Mouse (Mus musculus): ENCODE results near the gene Carf. TPM values are rescaled to one million over a fixed set of nuclear protein-coding genes. Genes with fewer than 3 reads are reported as not detected.
A peak's percentile ranks its signal among the peaks of the same experiment; 100 is the strongest.
"Not testable (repeated sequence)": the region's sequence is repeated elsewhere in the genome, so short reads cannot be mapped to it uniquely, and the experiment has no call there.

Gene Carf
- polyA plus RNA-seq (2014; fragmentation: Nextera tagmentation; extraction: Ambion mirVana): 6.7 and 7.7 TPM in 2 replicates

- ATAC-seq (replicated peaks; ENCODE audit: low FRiP score, low TSS enrichment, low read depth): peak; percentile 97
- Histone ChIP-seq H3K4me2 (ENCODE audit: low read length) (peak within 1 kb of the TSS; percentile 84), H3K36me3 (ENCODE audit: control insufficient read depth, insufficient read depth, low read length) (peaks cover 11% of the 10 kb centered on the region), H3K4me1 (replicated peaks; ENCODE audit: control insufficient read depth, insufficient read depth, low read length) (peaks cover 7% of the 10 kb centered on the region; the same call in 1 of the 2 replicates), H3K4me3 (ENCODE audit: low read depth, low read length) (peak within 1 kb of the TSS; percentile 90), H3K9me3 (ENCODE audit: control insufficient read depth, low read length) (no peaks in the 10 kb centered on the region), H3K27me3 (replicated peaks; ENCODE audit: control insufficient read depth, insufficient read depth, low read length) (no peaks in the 10 kb centered on the region), H3K9ac (ENCODE audit: low read length) (peak within 1 kb of the TSS; percentile 91), H3K27ac (ENCODE audit: low read depth) (peak within 1 kb of the TSS; percentile 98)
- DNase-seq (ENCODE audit: low spot score): peak; percentile 96
- 1% methylated on average over 64 of the region's 71 CpGs for WGBS
Measured at GRCm38 (mm10) chr1:60098024-60098781, at the start of gene Carf, which contains the start of gene Wdr12. TSS of gene Carf (plus strand) at chr1:60098247. TSS of gene Wdr12 (minus strand) at chr1:60098645.

GRCm38 (mm10) chr1:60054659-60055058 lies 43.4 kb upstream of the Carf start:
- Histone ChIP-seq H3K36me3 (ENCODE audit: control insufficient read depth, insufficient read depth, low read length) (no peaks in the 10 kb centered on the region), H3K9ac (ENCODE audit: low read length) (no peak overlapping the region), H3K4me1 (replicated peaks; ENCODE audit: control insufficient read depth, insufficient read depth, low read length) (no peaks in the 10 kb centered on the region), H3K27me3 (replicated peaks; ENCODE audit: control insufficient read depth, insufficient read depth, low read length) (no peaks in the 10 kb centered on the region), H3K4me2 (ENCODE audit: low read length) (no peak overlapping the region), H3K9me3 (ENCODE audit: control insufficient read depth, low read length) (no peaks in the 10 kb centered on the region), H3K4me3 (ENCODE audit: low read depth, low read length) (no peak overlapping the region), H3K27ac (ENCODE audit: low read depth) (no peak overlapping the region)
- ATAC-seq (replicated peaks; ENCODE audit: low FRiP score, low TSS enrichment, low read depth): no peak
- WGBS: 33% methylated on average over 3 of the region's 3 CpGs
- no peak for DNase-seq (ENCODE audit: low spot score)

GRCm38 (mm10) chr1:60056310-60056709 lies 41.7 kb upstream of the Carf start:
- no peaks in the 10 kb centered on the region for H3K36me3 ChIP-seq (ENCODE audit: control insufficient read depth, insufficient read depth, low read length)
- no peak overlapping the region for H3K9ac ChIP-seq (ENCODE audit: low read length)
- DNase-seq (ENCODE audit: low spot score) (no peak), ATAC-seq (replicated peaks; ENCODE audit: low FRiP score, low TSS enrichment, low read depth) (no peak)
- WGBS: 78% methylated on average over 3 of the region's 3 CpGs
- no peaks in the 10 kb centered on the region for H3K4me1 ChIP-seq (replicated peaks; ENCODE audit: control insufficient read depth, insufficient read depth, low read length)
- no peaks in the 10 kb centered on the region for H3K27me3 ChIP-seq (replicated peaks; ENCODE audit: control insufficient read depth, insufficient read depth, low read length)
- no peaks in the 10 kb centered on the region for H3K9me3 ChIP-seq (ENCODE audit: control insufficient read depth, low read length)
- H3K27ac ChIP-seq (ENCODE audit: low read depth): no peak overlapping the region
- no peak overlapping the region for H3K4me2 ChIP-seq (ENCODE audit: low read length)
- H3K4me3 ChIP-seq (ENCODE audit: low read depth, low read length): no peak overlapping the region

GRCm38 (mm10) chr1:60070725-60071124 lies 27.3 kb upstream of the Carf start:
- H3K27ac ChIP-seq (ENCODE audit: low read depth); DNase-seq (ENCODE audit: low spot score); H3K9me3 ChIP-seq (ENCODE audit: control insufficient read depth, low read length); H3K4me2 ChIP-seq (ENCODE audit: low read length); H3K27me3 ChIP-seq (replicated peaks; ENCODE audit: control insufficient read depth, insufficient read depth, low read length); ATAC-seq (replicated peaks; ENCODE audit: low FRiP score, low TSS enrichment, low read depth); H3K36me3 ChIP-seq (ENCODE audit: control insufficient read depth, insufficient read depth, low read length); H3K4me1 ChIP-seq (replicated peaks; ENCODE audit: control insufficient read depth, insufficient read depth, low read length); H3K4me3 ChIP-seq (ENCODE audit: low read depth, low read length); H3K9ac ChIP-seq (ENCODE audit: low read length): not testable (repeated sequence)

GRCm38 (mm10) chr1:60074935-60075334 lies 23.1 kb upstream of the Carf start:
- H3K27me3 ChIP-seq (replicated peaks; ENCODE audit: control insufficient read depth, insufficient read depth, low read length): no peaks in the 10 kb centered on the region
- H3K27ac ChIP-seq (ENCODE audit: low read depth): no peak overlapping the region
- H3K9ac ChIP-seq (ENCODE audit: low read length): no peak overlapping the region
- H3K36me3 ChIP-seq (ENCODE audit: control insufficient read depth, insufficient read depth, low read length): peaks cover 34% of the 10 kb centered on the region
- H3K4me2 ChIP-seq (ENCODE audit: low read length): no peak overlapping the region
- no peak overlapping the region for H3K4me3 ChIP-seq (ENCODE audit: low read depth, low read length)
- no peaks in the 10 kb centered on the region for H3K4me1 ChIP-seq (replicated peaks; ENCODE audit: control insufficient read depth, insufficient read depth, low read length)
- DNase-seq (ENCODE audit: low spot score) (no peak), ATAC-seq (replicated peaks; ENCODE audit: low FRiP score, low TSS enrichment, low read depth) (no peak)
- 64% methylated on average over 2 of the region's 2 CpGs for whole genome bisulfite sequencing
- H3K9me3 ChIP-seq (ENCODE audit: control insufficient read depth, low read length): no peaks in the 10 kb centered on the region

GRCm38 (mm10) chr1:60075590-60075989 lies 22.5 kb upstream of the Carf start:
- H3K9me3 ChIP-seq (ENCODE audit: control insufficient read depth, low read length): no peaks in the 10 kb centered on the region
- H3K27me3 ChIP-seq (replicated peaks; ENCODE audit: control insufficient read depth, insufficient read depth, low read length): no peaks in the 10 kb centered on the region
- H3K4me3 ChIP-seq (ENCODE audit: low read depth, low read length): no peak overlapping the region
- DNase-seq (ENCODE audit: low spot score) (no peak), ATAC-seq (replicated peaks; ENCODE audit: low FRiP score, low TSS enrichment, low read depth) (no peak)
- H3K4me1 ChIP-seq (replicated peaks; ENCODE audit: control insufficient read depth, insufficient read depth, low read length): no peaks in the 10 kb centered on the region
- peaks cover 41% of the 10 kb centered on the region for H3K36me3 ChIP-seq (ENCODE audit: control insufficient read depth, insufficient read depth, low read length)
- H3K27ac ChIP-seq (ENCODE audit: low read depth): no peak overlapping the region
- WGBS: 81% methylated on average over 3 of the region's 3 CpGs
- H3K4me2 ChIP-seq (ENCODE audit: low read length): no peak overlapping the region
- H3K9ac ChIP-seq (ENCODE audit: low read length): no peak overlapping the region

GRCm38 (mm10) chr1:60076411-60076810 lies 21.6 kb upstream of the Carf start:
- WGBS: 75% methylated on average over 6 of the region's 6 CpGs
- Histone ChIP-seq H3K9me3 (ENCODE audit: control insufficient read depth, low read length) (no peaks in the 10 kb centered on the region), H3K27me3 (replicated peaks; ENCODE audit: control insufficient read depth, insufficient read depth, low read length) (no peaks in the 10 kb centered on the region), H3K9ac (ENCODE audit: low read length) (no peak overlapping the region), H3K4me3 (ENCODE audit: low read depth, low read length) (no peak overlapping the region), H3K4me1 (replicated peaks; ENCODE audit: control insufficient read depth, insufficient read depth, low read length) (no peaks in the 10 kb centered on the region), H3K27ac (ENCODE audit: low read depth) (no peak overlapping the region), H3K4me2 (ENCODE audit: low read length) (no peak overlapping the region), H3K36me3 (ENCODE audit: control insufficient read depth, insufficient read depth, low read length) (peaks cover 48% of the 10 kb centered on the region)
- ATAC-seq (replicated peaks; ENCODE audit: low FRiP score, low TSS enrichment, low read depth) (no peak), DNase-seq (ENCODE audit: low spot score) (no peak)

GRCm38 (mm10) chr1:60096572-60097276 lies 1.3 kb upstream of the Carf start:
- Histone ChIP-seq H3K27me3 (replicated peaks; ENCODE audit: control insufficient read depth, insufficient read depth, low read length) (no peaks in the 10 kb centered on the region), H3K9ac (ENCODE audit: low read length) (peak overlapping the region; percentile 91), H3K4me3 (ENCODE audit: low read depth, low read length) (peak overlapping the region; percentile 90), H3K36me3 (ENCODE audit: control insufficient read depth, insufficient read depth, low read length) (peaks cover 22% of the 10 kb centered on the region), H3K4me1 (replicated peaks; ENCODE audit: control insufficient read depth, insufficient read depth, low read length) (peaks cover 7% of the 10 kb centered on the region; the same call in 1 of the 2 replicates), H3K27ac (ENCODE audit: low read depth) (no peak overlapping the region), H3K4me2 (ENCODE audit: low read length) (peak overlapping the region; percentile 84), H3K9me3 (ENCODE audit: control insufficient read depth, low read length) (no peaks in the 10 kb centered on the region)
- DNase-seq (ENCODE audit: low spot score): peak; percentile 50
- no peak for ATAC-seq (replicated peaks; ENCODE audit: low FRiP score, low TSS enrichment, low read depth)
- 8% methylated on average over 13 of the region's 13 CpGs for WGBS

All from intestine, embryonic 14.5 days (tissue).